In genomic region chr2:29553945-29554634, GRCm38 (mm10) we compare ENCODE assay signal across 8 mouse cellular contexts.
DNase-seq lines count a peak whose midpoint lies in the region; ATAC-seq and TF ChIP-seq lines count a peak whose summit lies in the region.

No protein-coding gene starts in this region.

- H3K9ac ChIP-seq in forebrain, embryonic 14.5 days (ENCODE audit: low read length): no peak overlapping the region
- H3K9ac ChIP-seq in forebrain, embryonic 15.5 days (replicated peaks): no peak overlapping the region
- H3K9ac ChIP-seq in midbrain, embryonic 11.5 days (ENCODE audit: low read length): no peak overlapping the region
- no peak overlapping the region for H3K9ac ChIP-seq in midbrain, embryonic 13.5 days (replicated peaks)
- H3K9ac ChIP-seq in hindbrain, postnatal 0 days (replicated peaks; ENCODE audit: low read length): no peak overlapping the region

- peak; percentile 76 for DNase-seq in forebrain, embryonic 14.5 days (ENCODE audit: low spot score)
- peak; percentile 91 for DNase-seq in midbrain, embryonic 11.5 days (ENCODE audit: low spot score, missing footprints)
- peak; percentile 60 for DNase-seq in adrenal gland, postnatal 14 days
- peak; percentile 54 for DNase-seq in hindbrain, postnatal 0 days (ENCODE audit: low spot score)
- peak; percentile 10 to 22 for DNase-seq in monocyte, adult 2 months (ENCODE audit: low read depth in 1 of 2, low spot score in 2 of 2)

- H3K4me1 ChIP-seq in forebrain, embryonic 14.5 days (ENCODE audit: control insufficient read depth, insufficient read depth, low read length): no peaks in the 10 kb centered on the region
- peaks cover 3% of the 10 kb centered on the region; the same call in 1 of the 2 replicates for H3K4me1 ChIP-seq in forebrain, embryonic 15.5 days
- H3K4me1 ChIP-seq in midbrain, embryonic 11.5 days (ENCODE audit: control insufficient read depth, insufficient read depth, low read length): no peaks in the 10 kb centered on the region
- H3K4me1 ChIP-seq in midbrain, embryonic 13.5 days (replicated peaks): 0 out of 2 replicates have a peak, but pooled peaks cover 3% of the 10 kb centered on the region
- H3K4me1 ChIP-seq in hindbrain, postnatal 0 days (ENCODE audit: insufficient read depth, low read length): no peaks in the 10 kb centered on the region

- H3K4me2 ChIP-seq in forebrain, embryonic 14.5 days (ENCODE audit: low read length): no peak overlapping the region
- no peak overlapping the region for H3K4me2 ChIP-seq in forebrain, embryonic 15.5 days (replicated peaks)
- H3K4me2 ChIP-seq in midbrain, embryonic 11.5 days: no peak overlapping the region
- H3K4me2 ChIP-seq in midbrain, embryonic 13.5 days (replicated peaks): no peak overlapping the region
- H3K4me2 ChIP-seq in hindbrain, postnatal 0 days (ENCODE audit: low read depth, low read length): no peak overlapping the region

- no peaks in the 10 kb centered on the region for H3K27me3 ChIP-seq in forebrain, embryonic 14.5 days (replicated peaks; ENCODE audit: control insufficient read depth, insufficient read depth, low read length)
- H3K27me3 ChIP-seq in forebrain, embryonic 15.5 days: no peaks in the 10 kb centered on the region
- H3K27me3 ChIP-seq in midbrain, embryonic 11.5 days (ENCODE audit: control insufficient read depth, insufficient read depth, low read length): no peaks in the 10 kb centered on the region
- no peaks in the 10 kb centered on the region for H3K27me3 ChIP-seq in midbrain, embryonic 13.5 days
- H3K27me3 ChIP-seq in hindbrain, postnatal 0 days (ENCODE audit: insufficient read depth, low read length): no peaks in the 10 kb centered on the region

- no peak overlapping the region for H3K27ac ChIP-seq in forebrain, embryonic 14.5 days (ENCODE audit: low read depth, low read length)
- no peak overlapping the region for H3K27ac ChIP-seq in forebrain, embryonic 15.5 days (replicated peaks)
- H3K27ac ChIP-seq in midbrain, embryonic 11.5 days (ENCODE audit: low read depth, low read length): no peak overlapping the region
- H3K27ac ChIP-seq in midbrain, embryonic 13.5 days: no peak overlapping the region
- H3K27ac ChIP-seq in hindbrain, postnatal 0 days: no peak overlapping the region

- peak; percentile 79 for TF ChIP-seq CTCF in hindbrain, postnatal 0 days (IDR thresholded peaks at IDR 0.05; ENCODE audit: low read depth)

- H3K4me3 ChIP-seq in forebrain, embryonic 14.5 days (ENCODE audit: low read depth, low read length): no peak overlapping the region
- H3K4me3 ChIP-seq in forebrain, embryonic 15.5 days: no peak overlapping the region
- no peak overlapping the region for H3K4me3 ChIP-seq in midbrain, embryonic 11.5 days (ENCODE audit: low read depth, low read length)
- no peak overlapping the region for H3K4me3 ChIP-seq in midbrain, embryonic 13.5 days (replicated peaks)
- H3K4me3 ChIP-seq in hindbrain, postnatal 0 days (ENCODE audit: low read length): no peak overlapping the region

- H3K9me3 ChIP-seq in forebrain, embryonic 14.5 days (replicated peaks; ENCODE audit: control insufficient read depth, low read length): no peaks in the 10 kb centered on the region
- no peaks in the 10 kb centered on the region for H3K9me3 ChIP-seq in forebrain, embryonic 15.5 days
- no peaks in the 10 kb centered on the region for H3K9me3 ChIP-seq in midbrain, embryonic 11.5 days (ENCODE audit: control insufficient read depth, low read length)
- no peaks in the 10 kb centered on the region for H3K9me3 ChIP-seq in midbrain, embryonic 13.5 days
- no peaks in the 10 kb centered on the region for H3K9me3 ChIP-seq in hindbrain, postnatal 0 days (ENCODE audit: low read length)

- H3K36me3 ChIP-seq in forebrain, embryonic 14.5 days (ENCODE audit: control insufficient read depth, insufficient read depth, low read length): no peaks in the 10 kb centered on the region
- no peaks in the 10 kb centered on the region for H3K36me3 ChIP-seq in forebrain, embryonic 15.5 days
- H3K36me3 ChIP-seq in midbrain, embryonic 11.5 days (ENCODE audit: control insufficient read depth, insufficient read depth, low read length): no peaks in the 10 kb centered on the region
- no peaks in the 10 kb centered on the region for H3K36me3 ChIP-seq in midbrain, embryonic 13.5 days
- no peaks in the 10 kb centered on the region for H3K36me3 ChIP-seq in hindbrain, postnatal 0 days (ENCODE audit: insufficient read depth, low read length)

- no peak for ATAC-seq in forebrain, embryonic 14.5 days
- ATAC-seq in forebrain, embryonic 15.5 days (replicated peaks): no peak
- ATAC-seq in midbrain, embryonic 11.5 days (ENCODE audit: low FRiP score): no peak
- ATAC-seq in midbrain, embryonic 13.5 days: no peak
- ATAC-seq in hindbrain, postnatal 0 days: no peak
- no peak for ATAC-seq in erythroid progenitor cell, adult 5-6 weeks (replicated peaks; ENCODE audit: low FRiP score, poor library complexity, severe bottlenecking)

- WGBS in forebrain, embryonic 14.5 days: 66% methylated on average over 4 of the region's 4 CpGs
- WGBS in forebrain, embryonic 15.5 days: 66% methylated on average over 4 of the region's 4 CpGs
- 76% methylated on average over 4 of the region's 4 CpGs for whole genome bisulfite sequencing in midbrain, embryonic 11.5 days
- WGBS in midbrain, embryonic 13.5 days: 62% methylated on average over 4 of the region's 4 CpGs
- 67% methylated on average over 4 of the region's 4 CpGs for WGBS in hindbrain, postnatal 0 days

Comparison
In these comparisons a context has a peak if more than half of its experiments do, and no peak if none do; other contexts are left out.
1. DNase-seq: peak in every context shown above with its lines; median percentile 91 in midbrain, embryonic 11.5 days; 76 in forebrain, embryonic 14.5 days; 60 in adrenal gland, postnatal 14 days; 54 in hindbrain, postnatal 0 days; 16 in monocyte, adult 2 months.